Mouse (Mus musculus) adrenal gland, postnatal 4 days (tissue): ENCODE measurements around the gene Hsp90ab1. TPM values are rescaled to one million over a fixed set of nuclear protein-coding genes. Genes with fewer than 3 reads are reported as not detected.
A peak's percentile ranks its signal among the peaks of the same experiment; 100 is the strongest.

Experiments used
- DNase-seq, 2 experiments: peaks; one replicate each; pipeline ENCODE4 v3.0.0; 2021 to 2022; ENCODE audit warnings: low spot score in 2 of 2, mixed read lengths in 2 of 2
- total RNA-seq, 2 experiments: library from RNA; stranded (reverse); gene quantifications; 2 replicates each; pipeline ENCODE4 v1.2.3; 2021

The Hsp90ab1 gene
- total RNA-seq, 2 experiments from 2014 or later = 1,575 to 1,663 TPM

DNA sequence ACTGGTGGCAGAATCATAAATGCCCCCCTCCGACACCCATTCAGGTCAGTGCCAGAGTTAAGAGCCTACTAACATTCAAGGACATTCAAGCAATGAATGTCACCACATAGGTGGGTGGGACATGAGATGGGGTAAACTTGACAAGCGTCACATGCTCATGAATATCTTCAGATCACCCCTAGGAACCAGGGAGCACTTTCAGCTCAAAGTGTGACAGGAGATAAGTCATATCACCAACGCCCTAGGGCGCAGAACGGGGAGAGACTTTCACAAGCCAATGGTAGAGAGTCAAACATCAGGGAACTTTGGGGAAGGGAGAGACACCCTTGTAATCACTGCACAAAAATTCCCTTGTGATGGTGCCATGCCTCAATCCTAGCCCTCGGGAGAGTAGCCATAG lies 9.1 kb upstream of the Hsp90ab1 start:
- no peak for DNase-seq

DNA sequence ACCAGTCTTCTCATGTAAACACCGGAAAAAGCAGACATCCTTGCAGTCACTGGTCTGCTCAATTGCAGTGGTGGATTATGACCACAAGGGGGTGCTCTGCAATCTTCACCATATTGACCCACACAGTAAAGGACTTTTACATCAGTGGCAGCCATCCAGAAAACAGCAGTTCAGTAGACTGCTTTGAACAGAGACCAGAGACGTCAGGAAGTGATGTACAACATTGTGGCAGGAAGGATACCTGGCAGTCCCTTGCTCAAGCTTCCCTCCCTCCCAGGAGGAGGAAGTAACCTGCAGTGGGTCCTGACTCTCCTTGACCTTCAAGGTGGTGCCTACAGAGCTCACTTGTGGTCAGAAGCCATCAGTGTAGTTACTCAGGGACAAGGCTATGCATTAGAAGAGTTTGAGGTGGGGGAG lies 8.5 kb upstream of the Hsp90ab1 start:
- DNase-seq = no peak

DNA sequence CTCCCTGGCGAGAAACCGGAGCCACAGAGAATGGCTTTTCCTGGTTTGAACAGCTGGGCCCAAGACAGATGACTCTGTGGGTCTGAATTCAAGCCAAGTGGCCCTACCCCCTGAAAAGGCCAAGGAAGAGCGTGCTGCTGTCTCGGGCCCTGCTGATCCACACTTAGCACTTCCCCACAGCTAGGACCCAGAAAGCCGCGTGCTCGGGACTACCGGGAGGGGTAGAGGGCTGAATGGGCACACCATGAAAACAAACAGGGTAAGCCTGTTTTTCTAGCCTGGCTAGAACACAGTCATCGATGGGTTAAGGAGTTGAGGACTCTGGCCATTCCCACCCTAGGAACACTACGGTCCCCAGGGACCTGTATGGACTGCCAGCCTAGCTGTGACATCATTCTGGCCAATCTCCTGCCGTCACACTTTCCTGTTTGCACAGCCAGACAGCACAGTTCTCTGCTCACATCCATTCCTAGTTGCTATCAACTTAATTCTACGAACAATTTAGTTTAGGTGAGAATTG lies 7.9 kb upstream of the Hsp90ab1 start:
- DNase-seq = no peak

DNA sequence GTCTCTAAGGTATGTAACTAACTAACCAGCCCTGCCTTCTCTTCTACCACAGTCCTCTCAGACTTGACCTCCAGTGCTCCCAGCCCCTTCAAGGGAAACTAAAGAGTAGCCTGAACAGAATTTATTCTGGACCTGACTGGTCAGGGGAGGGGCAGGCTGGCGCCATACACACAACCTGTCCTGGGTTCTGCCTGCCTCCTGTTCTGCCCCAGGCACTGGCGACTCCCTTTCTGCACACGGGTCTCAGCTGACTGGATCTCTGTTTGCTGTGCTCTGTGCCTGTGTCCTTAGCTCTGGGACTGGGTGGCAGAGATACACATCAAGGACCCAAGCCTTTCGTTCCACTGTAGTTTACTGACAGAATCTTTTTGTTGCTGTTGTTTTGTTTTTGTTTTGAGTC lies 6.5 kb upstream of the Hsp90ab1 start:
- DNase-seq = no peak

- no peak for DNase-seq
Measured at GRCm38 (mm10) chr17:45578843-45579242, 5.8 kb upstream of the Hsp90ab1 start.

DNA sequence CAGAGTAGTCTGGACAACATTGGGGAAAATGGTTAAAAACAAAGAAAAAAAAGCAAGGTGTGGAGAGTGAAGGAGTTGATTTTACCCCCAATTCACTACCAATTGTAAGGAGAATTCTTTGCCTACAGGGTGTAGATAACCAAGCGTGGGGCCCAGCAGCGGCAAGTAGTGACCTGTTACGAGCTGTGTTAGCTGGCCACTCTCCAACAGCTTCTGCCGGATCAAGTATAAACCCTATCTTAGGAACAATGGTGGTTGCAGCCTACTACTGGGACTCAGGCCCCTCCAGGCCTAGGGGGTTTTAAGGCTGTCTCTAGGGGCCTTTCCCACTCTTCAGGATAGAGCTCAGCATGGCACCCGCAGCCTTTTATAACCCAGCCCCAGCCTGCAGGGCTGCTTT lies 5.2 kb upstream of the Hsp90ab1 start:
- DNase-seq = no peak

DNA sequence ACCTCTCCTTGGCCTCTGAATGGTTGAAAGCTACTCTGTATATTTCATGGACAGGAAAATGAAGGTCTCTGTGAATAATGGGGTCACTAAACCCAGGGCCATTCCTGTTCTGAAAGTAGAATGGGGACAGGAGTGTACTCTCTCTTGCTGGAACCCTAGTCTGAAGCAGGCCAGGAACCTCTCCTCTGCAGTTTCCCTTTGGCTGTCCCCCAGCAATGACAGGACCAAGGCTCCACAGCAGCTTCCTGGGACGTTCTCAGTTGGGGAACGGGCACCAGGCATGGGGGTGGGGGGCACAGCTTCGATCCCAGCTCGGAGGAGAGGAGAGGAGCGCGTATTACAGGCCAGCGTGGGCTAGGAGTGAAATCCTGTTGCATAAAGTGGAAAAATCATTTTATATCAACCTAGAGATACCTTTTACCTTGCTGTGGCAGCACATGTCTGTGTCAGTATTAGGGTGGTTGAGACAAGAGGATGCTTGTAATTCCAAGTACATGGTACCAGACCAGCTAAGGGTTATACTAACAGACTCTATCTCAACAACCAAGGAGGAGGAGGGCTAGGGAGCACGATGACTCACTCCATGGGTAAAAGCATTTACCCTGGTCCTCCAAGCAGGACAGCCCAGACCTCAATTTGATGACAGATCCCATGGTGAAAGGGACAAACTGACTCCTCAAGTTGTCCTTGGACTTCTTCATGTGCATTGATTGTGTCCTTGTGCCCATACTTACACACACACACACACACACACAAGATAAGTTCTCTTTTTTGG lies 2.2 kb upstream of the Hsp90ab1 start:
- no peak for DNase-seq

- peak in 1 of 2 experiments; percentile 46 for DNase-seq
Measured at GRCm38 (mm10) chr17:45574129-45574761, 1.2 kb upstream of the Hsp90ab1 start.

- peak; percentile 92 to 95 for DNase-seq
Measured at GRCm38 (mm10) chr17:45573780-45574123, 681 bp upstream of the Hsp90ab1 start.

GRCm38 (mm10) chr17:45572103-45573086 lies 676 bp downstream of the Hsp90ab1 start:
- DNase-seq = peak in 1 of 2 experiments; percentile 55

GRCm38 (mm10) chr17:45569999-45570398 lies 3.1 kb downstream of the Hsp90ab1 start:
- no peak for DNase-seq

DNA sequence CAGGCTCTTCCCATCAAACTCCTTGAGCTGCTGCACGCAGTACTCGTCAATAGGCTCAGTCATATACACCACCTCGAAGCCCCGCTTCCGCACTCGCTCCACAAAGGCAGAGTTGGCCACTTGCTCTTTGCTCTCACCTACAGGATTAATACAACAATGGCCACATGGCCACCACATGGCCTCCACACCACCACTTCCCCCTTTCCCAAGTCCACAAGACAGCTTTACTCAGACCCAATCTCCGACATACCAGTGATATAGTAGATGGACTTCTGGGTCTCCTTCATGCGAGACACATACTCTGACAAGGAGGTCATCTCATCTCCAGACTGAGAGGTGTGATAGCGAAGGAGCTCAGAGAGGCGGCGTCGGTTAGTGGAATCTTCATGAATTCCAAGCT lies 4.1 kb downstream of the Hsp90ab1 start:
- no peak for DNase-seq

DNA sequence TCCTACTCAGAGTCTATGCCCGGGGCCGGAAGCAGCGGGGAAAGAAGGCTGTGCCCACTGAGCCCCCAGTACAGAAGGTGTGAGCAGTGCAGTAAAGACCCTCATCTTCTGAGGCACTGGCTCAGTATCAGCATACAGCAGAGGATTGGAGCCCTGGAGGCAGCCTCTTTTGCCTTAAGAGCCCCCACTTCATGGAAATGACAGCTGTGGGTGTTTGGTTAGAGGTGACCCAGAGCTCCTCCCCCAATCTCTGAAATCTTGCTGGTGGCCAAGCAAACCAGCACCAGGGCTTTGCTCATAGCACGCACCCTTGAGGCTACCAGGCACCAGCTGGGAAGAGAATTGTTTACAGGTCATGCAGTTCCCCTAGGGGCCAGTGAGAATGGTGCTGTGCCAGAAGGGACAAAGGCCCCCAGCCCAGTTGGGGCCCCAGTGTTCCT lies 5.9 kb downstream of the Hsp90ab1 start:
- no peak for DNase-seq

DNA sequence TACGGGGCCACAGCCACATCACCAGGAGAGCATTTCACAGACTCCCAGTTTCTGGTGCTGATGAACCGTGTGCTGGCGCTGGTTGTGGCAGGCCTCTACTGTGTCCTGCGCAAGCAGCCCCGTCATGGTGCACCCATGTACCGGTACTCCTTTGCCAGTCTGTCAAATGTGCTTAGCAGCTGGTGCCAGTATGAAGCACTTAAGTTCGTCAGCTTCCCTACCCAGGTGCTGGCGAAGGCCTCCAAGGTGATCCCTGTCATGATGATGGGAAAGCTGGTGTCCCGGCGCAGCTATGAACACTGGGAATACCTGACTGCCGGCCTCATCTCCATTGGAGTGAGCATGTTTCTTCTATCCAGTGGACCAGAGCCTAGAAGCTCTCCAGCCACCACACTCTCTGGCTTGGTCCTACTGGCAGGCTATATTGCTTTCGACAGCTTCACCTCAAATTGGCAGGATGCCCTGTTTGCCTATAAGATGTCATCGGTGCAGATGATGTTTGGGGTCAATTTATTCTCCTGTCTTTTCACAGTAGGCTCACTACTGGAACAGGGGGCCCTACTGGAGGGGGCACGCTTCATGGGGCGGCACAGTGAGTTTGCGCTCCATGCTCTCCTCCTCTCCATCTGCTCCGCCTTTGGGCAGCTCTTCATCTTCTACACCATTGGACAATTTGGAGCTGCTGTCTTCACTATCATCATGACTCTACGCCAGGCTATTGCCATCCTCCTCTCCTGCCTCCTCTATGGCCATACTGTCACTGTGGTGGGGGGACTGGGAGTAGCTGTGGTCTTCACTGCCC lies 6.5 kb downstream of the Hsp90ab1 start:
- DNase-seq = no peak

DNA sequence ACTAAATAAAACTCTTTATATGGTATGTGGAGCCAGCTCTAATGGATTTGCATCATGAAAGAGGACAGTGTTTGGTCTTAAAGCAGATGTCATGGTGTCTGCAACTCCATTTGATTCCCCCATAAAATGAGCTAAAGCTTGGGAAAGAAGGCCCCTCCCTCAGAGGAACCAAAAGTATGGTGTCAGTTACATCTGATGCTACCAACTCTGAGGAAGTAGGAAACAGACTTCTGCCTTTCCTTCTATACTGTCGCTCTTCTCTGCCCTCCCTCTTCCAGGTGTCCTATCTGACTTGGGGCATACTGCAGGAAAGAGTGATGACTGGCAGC lies 7.1 kb downstream of the Hsp90ab1 start:
- no peak for DNase-seq

- no peak for DNase-seq
Measured at GRCm38 (mm10) chr17:45565103-45565502, 8.0 kb downstream of the Hsp90ab1 start.

DNA sequence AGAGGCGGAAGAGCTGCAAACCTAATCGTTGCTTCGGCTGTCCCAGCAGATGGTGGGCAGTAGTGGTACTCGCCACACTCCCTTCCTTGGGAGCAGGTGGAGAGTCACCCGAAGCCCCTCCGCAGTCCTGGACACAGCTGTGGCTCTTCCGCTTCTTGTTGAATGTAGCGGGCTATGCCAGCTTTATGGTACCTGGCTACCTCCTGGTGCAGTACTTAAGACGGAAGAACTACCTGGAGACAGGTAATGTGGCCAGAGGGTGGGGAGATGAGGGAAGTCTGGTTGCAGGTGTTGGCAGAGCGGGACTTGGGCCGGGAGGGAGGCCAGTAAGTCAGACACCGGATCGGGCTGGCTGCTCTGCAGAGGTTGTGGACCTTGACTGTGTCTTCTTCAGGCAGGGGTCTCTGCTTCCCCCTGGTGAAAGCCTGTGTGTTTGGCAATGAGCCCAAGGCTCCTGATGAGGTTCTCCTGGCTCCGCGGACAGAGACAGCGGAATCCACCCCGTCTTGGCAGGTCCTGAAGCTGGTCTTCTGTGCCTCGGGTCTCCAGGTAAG lies 8.5 kb downstream of the Hsp90ab1 start:
- DNase-seq = no peak

DNA sequence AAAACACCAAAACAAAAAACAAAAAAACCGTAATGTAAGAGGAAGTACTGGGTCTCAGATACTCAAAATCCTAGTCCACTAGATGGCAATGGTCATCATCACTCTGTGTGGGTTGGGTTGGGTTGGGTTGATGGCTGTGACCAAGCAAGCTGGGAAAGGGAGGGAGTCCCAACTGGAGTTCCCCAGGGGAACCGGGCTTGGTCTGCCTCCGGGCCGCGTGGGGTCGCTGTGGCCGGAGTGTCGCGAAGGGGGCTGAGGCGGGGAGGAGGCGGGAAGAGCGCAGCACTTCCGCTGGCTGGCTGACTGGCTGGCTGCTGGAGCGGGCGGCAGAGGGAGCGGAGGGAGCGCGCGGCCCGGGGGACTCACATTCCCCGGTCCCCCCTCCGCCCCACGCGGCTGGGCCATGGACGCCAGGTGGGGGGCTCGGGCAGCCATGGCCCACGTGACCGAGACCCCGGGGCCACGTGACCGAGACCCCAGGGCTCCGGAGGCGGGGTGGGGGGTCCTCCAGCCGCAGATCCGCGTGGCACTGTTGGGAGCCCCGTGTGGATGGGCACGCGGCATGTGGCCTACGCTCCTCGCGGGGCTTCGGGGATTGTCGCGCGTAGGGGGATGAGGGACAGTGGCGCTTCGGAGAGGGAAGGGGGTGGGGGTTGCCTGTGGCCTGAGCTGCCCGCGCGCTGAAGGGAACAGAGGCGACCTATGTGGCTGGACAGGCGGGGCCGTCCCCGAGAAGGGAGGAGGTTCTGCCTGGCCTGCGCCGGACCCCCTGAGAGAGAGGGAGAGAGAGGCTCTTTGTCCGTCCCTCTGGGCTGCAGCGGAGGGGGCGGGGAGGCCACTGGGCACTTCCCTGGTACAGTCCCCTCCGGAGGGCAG lies 9.2 kb downstream of the Hsp90ab1 start, which contains the start of gene Slc35b2:
TSS of gene Slc35b2 (plus strand) at position 220 of the 876 bp plus-strand sequence.
- peak; percentile 91 for DNase-seq

DNA sequence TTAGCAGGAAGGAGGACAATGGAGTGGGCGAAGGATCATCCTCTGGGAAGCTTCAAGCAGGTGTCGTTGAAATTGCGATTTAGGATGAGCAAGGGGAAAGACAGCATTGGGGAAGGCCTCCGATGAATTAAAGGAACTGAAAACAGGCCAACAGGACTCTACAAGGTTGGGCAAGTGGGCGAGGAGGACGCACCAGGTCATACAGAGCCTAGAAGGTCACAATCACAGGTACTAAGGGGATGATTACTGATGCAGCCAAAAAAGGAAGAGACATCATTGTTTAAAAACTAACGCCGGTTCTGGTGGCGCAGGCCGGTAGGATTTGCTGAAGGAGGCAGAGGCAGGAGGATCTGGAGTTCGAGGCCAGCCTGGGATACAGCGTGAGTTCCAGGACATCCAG lies 9.9 kb downstream of the Hsp90ab1 start:
- no peak for DNase-seq
